In genomic region chr15:53001429-53001828, GRCm38 (mm10) we compare ENCODE assay signal across 21 mouse cellular contexts.
DNase-seq lines count a peak whose midpoint lies in the region; TF ChIP-seq lines count a peak whose summit lies in the region.
"Had no signal": no experiment of that assay in that cellular context is flagged by ENCODE, and none has a peak within 500 bp of the region (broad histone marks: within the 10 kb centered on the region; RNA-seq: fewer than 3 reads in every experiment).

No protein-coding gene starts in this region.

- peak overlapping the region; percentile 79 for H3K27ac ChIP-seq in left cerebral cortex, adult 2 months
- H3K27ac ChIP-seq in embryonic fibroblast, embryonic 13.5 days (ENCODE audit: insufficient read depth, low read length): peak overlapping the region; percentile 82
- H3K27ac ChIP-seq: embryonic facial prominence, embryonic 13.5 days; hindbrain, embryonic 15.5 days; macrophage; midbrain, embryonic 12.5 days; stomach, postnatal 0 days had no signal

- no peak for TF ChIP-seq POLR2A in embryonic fibroblast, embryonic 13.5 days (IDR thresholded peaks at IDR 0.05; ENCODE audit: low read depth, low read length)

- peak; percentile 88 for DNase-seq in heart, adult 11 months
- DNase-seq in heart, postnatal 14 days: no peak
- peak in 1 of 2 experiments; percentile 14 for DNase-seq in left cerebral cortex, adult 2 months (ENCODE audit: extremely low spot score in 1 of 2, low spot score in 2 of 2)
- no peak for DNase-seq in left cerebral cortex, adult 11 months (ENCODE audit: low spot score)
- DNase-seq in left cerebral cortex, postnatal 25 days (ENCODE audit: low spot score in 2 of 2): peak; percentile 45 to 83
- DNase-seq in ovary, adult 18-20 months (ENCODE audit: low spot score): no peak
- no peak for DNase-seq in kidney, postnatal 25 days
- DNase-seq: adrenal gland, postnatal 36 days; cerebellum, adult 8-10 months; forebrain, postnatal 0 days; gastrocnemius, postnatal 36 days; kidney, adult 11 months; kidney, postnatal 10 days; lung, adult 18-20 months; thymus, postnatal 36 days had no signal

- H3K4me1 ChIP-seq in embryonic fibroblast, embryonic 13.5 days (ENCODE audit: control insufficient read depth, insufficient read depth, low read length): peaks cover 15% of the 10 kb centered on the region
- H3K4me1 ChIP-seq: embryonic facial prominence, embryonic 13.5 days; hindbrain, embryonic 15.5 days; midbrain, embryonic 12.5 days had no signal

- TF ChIP-seq CTCF in left cerebral cortex, adult 2 months (IDR thresholded peaks at IDR 0.05): no peak
- no peak for TF ChIP-seq CTCF in embryonic fibroblast, embryonic 13.5 days (IDR thresholded peaks at IDR 0.05; ENCODE audit: borderline replicate concordance, insufficient read depth, low read length)

- H3K4me3 ChIP-seq in left cerebral cortex, adult 2 months: no peak overlapping the region
- no peak overlapping the region for H3K4me3 ChIP-seq in embryonic fibroblast, embryonic 13.5 days (ENCODE audit: insufficient read depth, low read length)
- H3K4me3 ChIP-seq: embryonic facial prominence, embryonic 13.5 days; hindbrain, embryonic 15.5 days; midbrain, embryonic 12.5 days had no signal

- intact Hi-C loops in heart, postnatal 14 days (cut with DNase I): no loop called here
- intact Hi-C loops in left cerebral cortex, adult 2 months (cut with DNase I): loop anchor here (5.0 kb wide), 1 partner anchor 106 kb away; no protein-coding TSS in a partner anchor
- intact Hi-C loops in left cerebral cortex, postnatal 25 days (cut with DNase I): loop anchor here (5.0 kb wide), 1 partner anchor 106 kb away; no protein-coding TSS in a partner anchor

Comparison
In these comparisons a context has a peak if more than half of its experiments do, and no peak if none do; other contexts are left out.
1. DNase-seq: peak in heart, adult 11 months (single experiment) and left cerebral cortex, postnatal 25 days (2 of 2); none in heart, postnatal 14 days (0 of 2), left cerebral cortex, adult 11 months (single experiment), ovary, adult 18-20 months (single experiment) and kidney, postnatal 25 days (0 of 2).